Mouse (Mus musculus) heart, embryonic 15.5 days (tissue): ENCODE data around the gene Olfr1393. TPM values are rescaled to one million over a fixed set of nuclear protein-coding genes. Genes with fewer than 3 reads are reported as not detected.

ENCODE experiments used
- ATAC-seq: fragments of 200-750 bp; cut with Nextera tagmentation; replicated peaks from 2 replicates; pipeline ENCODE4 v1.8.0; 2017; ENCODE audit warnings: low read depth, moderate TSS enrichment; ENCODE audit not compliant: insufficient number of reproducible peaks, insufficient read depth, low FRiP score
- H3K27ac ChIP-seq: fragments of 300-500 bp; sonication (generic); 2 replicates; pipeline ENCODE4 v1.5.1; 2015; ENCODE audit warnings: mild to moderate bottlenecking, inconsistent platforms
- H3K27me3 ChIP-seq: fragments of 300-500 bp; sonication (generic); 2 replicates; pipeline ENCODE4 v1.6.1; 2015; ENCODE audit warnings: inconsistent platforms
- H3K36me3 ChIP-seq: fragments of 300-500 bp; sonication (generic); 2 replicates; pipeline ENCODE4 v1.6.1; 2015; ENCODE audit warnings: mild to moderate bottlenecking, inconsistent platforms
- H3K4me1 ChIP-seq: fragments of 300-500 bp; sonication (generic); replicated peaks from 2 replicates; pipeline ENCODE4 v1.6.1; 2015; ENCODE audit warnings: inconsistent platforms
- H3K4me2 ChIP-seq: fragments of 300-500 bp; sonication (generic); 2 replicates; pipeline ENCODE4 v1.6.1; 2015; ENCODE audit warnings: inconsistent platforms, mild to moderate bottlenecking, moderate library complexity
- H3K4me3 ChIP-seq: fragments of 300-500 bp; sonication (generic); 2 replicates; pipeline ENCODE4 v1.5.1; 2015; ENCODE audit warnings: mild to moderate bottlenecking, inconsistent platforms
- H3K9ac ChIP-seq: fragments of 300-500 bp; sonication (generic); 2 replicates; pipeline ENCODE4 v1.6.1; 2015; ENCODE audit warnings: mild to moderate bottlenecking, inconsistent platforms
- H3K9me3 ChIP-seq: fragments of 300-500 bp; sonication (generic); replicated peaks from 2 replicates; pipeline ENCODE4 v1.6.1; 2016; ENCODE audit warnings: inconsistent platforms
- WGBS: fragments of 180-500 bp; shearing (Covaris S2); methylation state at CpG from one replicate; pipeline ENCODE4 v1.1.7; 2015; ENCODE audit warnings: mixed read lengths; 5-methylcytosine and 5-hydroxymethylcytosine counted together
- polyA plus RNA-seq: library from polyadenylated mRNA; unstranded; fragments of >200 nt; fragmentation: Nextera tagmentation; extraction: Ambion mirVana; gene quantifications from 2 replicates; pipeline ENCODE4 v1.2.1, GENCODE M21; 2015

Gene Olfr1393
- polyA plus RNA-seq, 1 experiment from 2014 or later: not detected

GRCm38 (mm10) chr11:49322442-49322841 lies 44.3 kb downstream of the Olfr1393 start, which contains the start of gene Olfr1391:
Olfr1391 (plus strand) TSS chr11:49322742.
- Histone ChIP-seq H3K27ac (no peak within 1 kb of the TSS), H3K9me3 (no peaks in the 10 kb centered on the region), H3K4me3 (no peak within 1 kb of the TSS), H3K36me3 (no peaks in the 10 kb centered on the region), H3K4me2 (no peak within 1 kb of the TSS), H3K27me3 (no peaks in the 10 kb centered on the region), H3K4me1 (no peaks in the 10 kb centered on the region), H3K9ac (no peak within 1 kb of the TSS)
- 69% methylated on average over 2 of the region's 2 CpGs for WGBS
- no peak for ATAC-seq

GRCm38 (mm10) chr11:49326726-49327125 lies 48.6 kb downstream of the Olfr1393 start:
- H3K27me3 ChIP-seq: no peaks in the 10 kb centered on the region
- no peak overlapping the region for H3K4me3 ChIP-seq
- no peak overlapping the region for H3K9ac ChIP-seq
- H3K36me3 ChIP-seq: no peaks in the 10 kb centered on the region
- H3K9me3 ChIP-seq: no peaks in the 10 kb centered on the region
- no peaks in the 10 kb centered on the region for H3K4me1 ChIP-seq
- no peak overlapping the region for H3K27ac ChIP-seq
- 64% methylated on average over 3 of the region's 3 CpGs for WGBS
- no peak for ATAC-seq
- no peak overlapping the region for H3K4me2 ChIP-seq

- Histone ChIP-seq H3K4me3 (no peak overlapping the region), H3K4me1 (no peaks in the 10 kb centered on the region), H3K27me3 (no peaks in the 10 kb centered on the region), H3K36me3 (no peaks in the 10 kb centered on the region), H3K27ac (no peak overlapping the region), H3K4me2 (no peak overlapping the region), H3K9me3 (no peaks in the 10 kb centered on the region), H3K9ac (no peak overlapping the region)
- ATAC-seq: no peak
- WGBS: 57% methylated on average over 1 of the region's 1 CpGs
These were observed 51.6 kb downstream of the Olfr1393 start for GRCm38 (mm10) chr11:49329686-49330085.

Other genes starting within 250 kb of the Olfr1393 start
- 0.52 and 0.58 TPM in 2 replicates for gene 9930111J21Rik2, start 227.1 kb upstream of the Olfr1393 start, polyA plus RNA-seq
- 0.23 and 5.3 TPM in 2 replicates for gene Tgtp2, start 214.1 kb upstream of the Olfr1393 start, polyA plus RNA-seq
- gene Ifi47, start 201.7 kb upstream of the Olfr1393 start, polyA plus RNA-seq: 1.4 and 4.3 TPM in 2 replicates
- gene Olfr1396, start 163.4 kb upstream of the Olfr1393 start, polyA plus RNA-seq: 0.15 and 0.18 TPM in 2 replicates
- gene Olfr1395, start 136.0 kb upstream of the Olfr1393 start, polyA plus RNA-seq: not detected in 2 replicates
- not detected in 2 replicates for gene Olfr1394, start 123.9 kb upstream of the Olfr1393 start, polyA plus RNA-seq
- gene Btnl9, start 91.1 kb upstream of the Olfr1393 start, polyA plus RNA-seq: 4.4 and 6.1 TPM in 2 replicates
- gene Zfp62, start 75.0 kb upstream of the Olfr1393 start, polyA plus RNA-seq: 24.2 and 26.6 TPM in 2 replicates
- gene Mgat1, start 34.1 kb upstream of the Olfr1393 start, polyA plus RNA-seq: 41.7 and 54.8 TPM in 2 replicates
- not detected in 2 replicates for gene Olfr1392, start 7.0 kb downstream of the Olfr1393 start, polyA plus RNA-seq
- not detected in 2 replicates for gene Olfr10, start 26.4 kb downstream of the Olfr1393 start, polyA plus RNA-seq
- not detected in 2 replicates for gene Olfr1391, start 44.4 kb downstream of the Olfr1393 start, polyA plus RNA-seq
- gene Olfr1390, start 56.9 kb downstream of the Olfr1393 start, polyA plus RNA-seq: not detected in 2 replicates
- gene Olfr1389, start 144.8 kb downstream of the Olfr1393 start, polyA plus RNA-seq: not detected in 2 replicates
- gene Olfr1388, start 158.3 kb downstream of the Olfr1393 start, polyA plus RNA-seq: 0.06 TPM in 1 of 2 replicates, not detected in the other
- gene Olfr1387, start 177.0 kb downstream of the Olfr1393 start, polyA plus RNA-seq: not detected in 2 replicates
- not detected in 2 replicates for gene Olfr1386, start 186.7 kb downstream of the Olfr1393 start, polyA plus RNA-seq
- not detected in 2 replicates for gene Olfr1385, start 210.8 kb downstream of the Olfr1393 start, polyA plus RNA-seq
- not detected in 2 replicates for gene Olfr1384, start 228.4 kb downstream of the Olfr1393 start, polyA plus RNA-seq
- gene Olfr1383, start 241.3 kb downstream of the Olfr1393 start, polyA plus RNA-seq: not detected in 2 replicates
- not detected in 2 replicates for gene Olfr1382, start 249.9 kb downstream of the Olfr1393 start, polyA plus RNA-seq